Mouse (Mus musculus) cerebellum, adult 11-12 months (tissue): ENCODE data around the gene Ank2.

Experiments
- DNase-seq: peaks from one replicate; pipeline ENCODE4 v3.0.0; 2022

Gene Ank2

GRCm38 (mm10) chr3:127169114-127169513 lies 330.0 kb downstream of the Ank2 start:
- no peak for DNase-seq

DNA sequence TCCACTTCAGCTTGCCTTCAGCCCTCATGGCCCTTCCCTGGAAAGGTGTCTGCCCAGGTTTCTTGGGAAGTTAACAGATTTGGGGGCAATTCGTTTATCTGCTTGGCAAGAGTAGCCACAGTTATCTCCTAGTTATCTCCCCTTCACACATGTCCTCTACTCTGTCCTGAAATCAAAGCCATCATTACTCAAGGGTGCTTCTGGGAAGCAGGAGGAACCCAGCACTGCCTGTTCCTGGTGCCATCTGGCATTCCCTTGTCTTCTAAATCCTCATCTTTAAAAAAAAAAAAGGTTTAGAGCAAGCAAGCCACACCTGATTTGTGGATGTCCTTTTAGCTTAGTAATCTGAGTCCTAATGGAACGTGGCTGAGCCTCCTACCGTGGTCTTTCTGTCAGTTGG lies 335.4 kb downstream of the Ank2 start:
- peak; percentile 67 for DNase-seq

DNA sequence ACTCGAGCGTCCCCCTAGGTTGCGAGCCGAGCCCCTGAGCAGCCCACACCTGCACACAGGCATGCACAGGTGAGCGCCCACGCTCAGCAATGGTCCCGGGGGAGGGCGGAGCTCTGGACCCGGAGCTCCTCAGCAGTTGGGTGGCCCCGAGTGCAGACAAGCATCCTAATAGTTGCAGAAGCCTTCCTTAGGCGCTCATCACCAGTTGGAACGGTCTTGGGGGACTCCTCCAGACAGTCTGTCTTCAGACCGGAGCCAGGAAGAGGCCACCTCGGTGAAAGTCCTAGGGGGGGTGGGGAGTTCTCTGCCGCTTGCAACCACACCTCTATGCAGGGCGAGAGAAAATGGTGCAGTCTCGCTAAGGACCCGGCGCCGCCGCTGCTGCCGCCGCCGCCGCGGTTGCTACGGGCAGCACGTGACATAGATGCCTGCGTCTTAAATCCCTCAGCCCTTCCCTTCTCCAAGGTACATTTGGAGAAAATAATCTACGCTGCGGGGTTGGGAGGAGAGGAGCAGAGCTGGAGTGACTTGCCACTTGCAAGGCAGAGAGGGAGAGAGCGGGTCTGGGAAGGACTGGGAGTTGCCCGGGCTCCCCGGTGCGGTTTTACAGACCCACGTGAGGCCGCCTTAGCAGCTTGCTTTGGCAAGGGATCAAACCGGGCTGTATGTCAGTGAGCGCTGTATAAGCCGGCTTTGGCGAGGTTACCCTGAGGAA lies 337.0 kb downstream of the Ank2 start:
- DNase-seq = peak; percentile 93

DNA sequence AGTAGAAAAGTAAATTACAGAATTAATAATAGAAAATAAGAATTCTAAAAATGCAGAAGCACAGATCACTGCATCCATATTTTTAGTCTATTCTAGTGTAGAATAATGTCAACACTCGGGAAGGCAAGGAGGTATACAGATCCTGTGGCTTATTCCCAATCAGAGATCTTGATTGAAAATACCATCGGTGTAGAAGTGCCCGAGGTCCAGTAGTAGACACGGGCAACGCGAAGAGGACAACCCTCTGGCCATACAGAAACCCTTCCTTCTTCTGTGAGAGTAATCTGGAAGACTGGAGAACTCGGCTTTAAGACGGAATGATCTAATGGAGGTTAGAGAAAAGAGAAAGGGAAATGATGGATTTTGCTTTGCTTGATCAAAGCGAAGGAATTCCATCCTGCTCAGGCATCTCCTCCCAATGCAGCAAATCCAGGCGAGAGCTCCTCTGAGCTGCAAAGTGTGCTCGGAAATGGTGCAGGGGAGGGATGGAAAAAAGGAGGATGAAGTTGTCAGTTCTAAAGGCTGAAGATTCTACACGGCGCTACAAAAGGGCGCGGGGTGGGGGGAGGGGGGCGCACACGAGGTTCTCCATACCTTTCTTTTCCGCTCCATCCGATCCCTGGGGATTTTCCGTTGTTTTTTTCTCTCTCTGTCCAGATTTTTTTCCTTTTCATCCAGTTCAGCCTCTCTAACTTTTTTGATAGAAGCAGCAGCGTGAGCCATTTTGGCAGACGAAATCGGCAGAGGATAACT lies 337.9 kb downstream of the Ank2 start:
- DNase-seq = no peak

GRCm38 (mm10) chr3:127157706-127158105 lies 341.4 kb downstream of the Ank2 start:
- DNase-seq = no peak

DNA sequence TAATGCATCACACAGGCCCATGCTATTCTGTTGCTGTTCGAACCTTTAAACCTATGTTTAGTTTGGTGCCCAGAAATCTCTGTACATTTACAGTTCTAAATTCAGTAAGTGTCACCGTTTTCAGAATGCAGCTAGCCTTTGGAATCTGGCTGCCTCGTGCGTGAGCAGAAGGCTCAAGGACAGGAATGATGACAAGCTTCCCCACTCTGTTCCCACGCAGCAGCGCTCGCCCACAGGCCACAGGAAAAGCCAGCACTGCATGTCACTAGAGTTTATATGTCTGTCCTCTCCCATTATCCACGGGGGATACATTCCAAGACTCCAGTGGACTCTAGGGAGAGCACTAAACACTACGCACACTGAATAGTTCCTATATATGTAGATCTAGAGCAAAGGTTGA lies 343.1 kb downstream of the Ank2 start:
- DNase-seq = no peak

GRCm38 (mm10) chr3:127153861-127154260 lies 345.3 kb downstream of the Ank2 start:
- no peak for DNase-seq

DNA sequence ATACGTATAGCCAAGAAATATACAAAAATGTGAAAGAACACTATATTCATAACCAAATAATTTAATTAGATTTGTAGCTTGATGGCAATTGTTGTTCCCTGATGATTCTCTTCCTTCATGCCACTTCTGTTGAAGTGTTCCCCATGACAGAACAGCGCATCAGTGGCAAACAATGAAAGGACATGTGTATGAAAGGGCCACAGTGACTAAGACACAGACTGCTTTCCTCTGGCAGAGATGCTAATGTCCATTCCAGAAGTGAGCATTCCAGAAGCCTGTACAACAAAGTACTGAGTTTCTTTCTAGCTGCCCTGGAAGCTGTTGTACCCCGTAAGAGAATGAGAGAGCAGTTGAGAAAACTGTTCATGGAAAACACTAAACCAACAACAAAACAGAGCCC lies 345.7 kb downstream of the Ank2 start:
- no peak for DNase-seq

DNA sequence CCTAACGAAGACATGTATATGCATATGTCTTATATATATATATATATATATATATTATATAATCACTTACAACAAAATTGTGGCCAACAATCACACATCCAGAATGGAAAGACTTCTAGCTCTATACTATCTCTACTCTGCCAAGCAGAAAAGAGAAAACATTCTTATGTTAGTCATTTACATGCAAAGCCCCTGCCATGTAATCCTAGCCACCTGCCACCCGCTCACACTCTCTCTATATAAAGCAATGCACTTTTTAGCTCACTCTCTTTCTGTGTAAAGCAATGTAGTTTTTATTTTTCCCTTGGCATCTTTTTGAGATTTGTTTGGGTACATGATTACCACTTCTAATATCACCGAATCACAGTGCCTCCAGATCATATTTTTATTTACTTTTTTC lies 350.5 kb downstream of the Ank2 start:
- no peak for DNase-seq

DNA sequence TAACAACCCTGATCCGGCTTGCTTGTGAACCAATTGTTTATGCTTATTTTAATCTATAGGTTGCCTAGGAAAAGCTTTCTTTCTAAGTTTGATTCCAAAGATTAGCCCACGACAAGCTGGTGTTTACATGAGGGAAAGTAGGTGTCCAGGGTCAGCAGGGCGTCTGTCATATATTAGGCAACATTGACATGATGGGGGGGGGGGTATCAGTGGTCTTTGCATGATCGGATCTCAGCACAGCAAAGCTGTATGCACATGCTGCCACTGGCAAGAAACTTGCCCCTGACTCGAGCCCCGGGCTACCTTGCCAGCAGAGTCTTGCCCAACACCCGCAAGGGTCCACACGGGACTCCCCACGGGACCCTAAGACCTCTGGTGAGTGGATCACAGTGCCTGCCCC lies 358.6 kb downstream of the Ank2 start:
- DNase-seq = no peak

DNA sequence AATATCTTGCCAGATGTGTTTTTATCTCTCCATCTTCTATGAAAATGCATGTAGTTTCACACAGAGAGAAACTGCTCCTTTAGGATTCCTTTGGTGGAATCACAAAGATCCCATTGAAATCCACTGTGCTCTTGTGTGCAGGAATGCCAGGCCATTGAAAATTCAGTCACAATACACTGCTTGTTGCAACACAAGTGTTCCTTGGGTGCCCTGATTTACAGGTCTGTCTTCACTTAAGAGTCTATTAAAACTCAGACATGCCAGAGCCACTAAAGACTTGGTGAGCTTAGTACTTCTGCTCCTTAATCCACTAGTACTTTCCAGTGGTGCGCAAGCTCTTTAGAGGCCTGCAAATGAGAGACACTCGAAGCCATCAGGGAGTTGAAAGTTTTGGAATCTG lies 359.5 kb downstream of the Ank2 start:
- no peak for DNase-seq

- DNase-seq = no peak
Observed at GRCm38 (mm10) chr3:127137508-127137907, 361.6 kb downstream of the Ank2 start.

GRCm38 (mm10) chr3:127134062-127134461 lies 365.1 kb downstream of the Ank2 start:
- DNase-seq = no peak

GRCm38 (mm10) chr3:127131048-127131447 lies 368.1 kb downstream of the Ank2 start:
- no peak for DNase-seq

DNA sequence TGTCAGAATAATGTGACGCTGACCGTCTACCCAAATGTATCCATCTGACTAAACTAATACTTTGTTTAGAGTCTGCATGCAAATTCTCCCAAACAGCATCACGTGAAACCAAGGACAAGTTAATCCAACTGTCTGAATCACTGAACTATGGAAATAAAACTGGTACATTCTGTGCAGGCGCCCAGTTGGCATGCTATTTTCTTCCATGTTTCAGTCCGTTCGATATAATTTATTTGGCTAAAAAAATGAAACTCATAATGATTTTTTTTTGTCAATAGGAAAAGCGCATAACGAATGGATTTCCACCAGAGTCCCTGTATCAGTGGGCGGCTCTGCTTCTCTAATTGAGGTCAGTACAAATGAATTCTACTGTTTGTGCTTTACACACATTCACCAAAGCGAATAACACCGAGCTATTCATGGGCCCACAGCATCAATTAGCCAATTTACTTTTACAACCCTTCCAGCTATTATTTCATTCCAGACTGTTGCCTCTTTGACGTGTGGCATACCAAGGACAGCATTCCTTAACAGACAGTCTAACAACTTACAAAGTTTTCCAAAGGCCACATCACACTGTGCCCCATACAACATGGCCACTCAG lies 368.9 kb downstream of the Ank2 start:
- no peak for DNase-seq

GRCm38 (mm10) chr3:127129750-127130149 lies 369.4 kb downstream of the Ank2 start:
- DNase-seq = no peak

DNA sequence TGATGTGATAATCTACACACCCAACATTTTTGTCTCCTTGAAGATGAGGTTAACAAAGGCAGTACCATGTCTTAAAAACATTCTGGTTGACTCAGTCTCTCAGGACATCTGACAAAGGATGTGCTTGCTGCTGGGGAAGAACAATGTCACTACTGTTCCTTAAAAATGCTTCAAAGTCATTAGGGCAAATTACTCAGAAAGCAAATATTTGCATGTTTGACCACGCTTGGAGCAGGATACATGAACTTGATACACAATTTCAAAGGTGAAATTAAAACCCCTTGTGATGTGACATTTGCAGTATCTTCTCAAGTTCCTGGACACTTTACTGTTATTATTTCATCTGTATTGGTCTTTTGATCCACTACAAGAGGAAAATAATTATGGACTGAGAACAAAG lies 371.5 kb downstream of the Ank2 start:
- DNase-seq = no peak

GRCm38 (mm10) chr3:127126220-127126619 lies 372.9 kb downstream of the Ank2 start:
- no peak for DNase-seq

GRCm38 (mm10) chr3:127124375-127124993 lies 374.7 kb downstream of the Ank2 start:
- no peak for DNase-seq

- no peak for DNase-seq
Observed at GRCm38 (mm10) chr3:127123376-127123775, 375.8 kb downstream of the Ank2 start.

- DNase-seq = no peak
Observed at GRCm38 (mm10) chr3:127118777-127119176, 380.4 kb downstream of the Ank2 start.

- DNase-seq = peak; percentile 70
Observed at GRCm38 (mm10) chr3:127116226-127116625, 382.9 kb downstream of the Ank2 start.

- DNase-seq = no peak
Observed at GRCm38 (mm10) chr3:127113238-127113637, 385.9 kb downstream of the Ank2 start.

DNA sequence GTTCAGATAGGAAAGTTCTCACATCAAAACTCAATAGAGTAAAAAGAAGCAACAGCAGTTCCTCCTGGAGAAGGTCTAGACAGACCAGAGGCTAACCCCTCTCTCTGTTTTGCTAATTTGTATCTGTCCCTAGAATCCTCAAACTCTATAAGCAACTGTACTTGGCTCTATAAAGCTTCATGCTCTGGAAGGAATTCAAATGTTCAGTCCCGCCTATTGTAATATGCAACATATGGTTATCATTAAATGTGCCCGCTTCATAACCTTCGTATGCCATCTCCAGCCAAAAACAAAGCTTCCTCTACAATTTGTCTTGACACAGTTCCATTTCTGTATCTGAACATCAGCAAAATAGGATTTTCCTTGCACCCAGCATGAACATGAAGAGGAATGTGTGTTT lies 389.7 kb downstream of the Ank2 start:
- no peak for DNase-seq
